Mouse (Mus musculus): ENCODE data around the gene F2rl1. TPM values are rescaled to one million over a fixed set of nuclear protein-coding genes. Genes with fewer than 3 reads are reported as not detected.

The F2rl1 gene
- total RNA-seq (2021): 1 to 10 TPM in 1 of 2 experiments, under 1 TPM in 1; 0.30 to 1.7 TPM
- long read RNA-seq, experiment 1, partial matches to known transcripts: 0 of 1 reads
- long read RNA-seq, experiment 1, other reads (novel, unspliced or antisense): 0 of 1 reads
- long read RNA-seq, experiment 2: 0 reads

DNA sequence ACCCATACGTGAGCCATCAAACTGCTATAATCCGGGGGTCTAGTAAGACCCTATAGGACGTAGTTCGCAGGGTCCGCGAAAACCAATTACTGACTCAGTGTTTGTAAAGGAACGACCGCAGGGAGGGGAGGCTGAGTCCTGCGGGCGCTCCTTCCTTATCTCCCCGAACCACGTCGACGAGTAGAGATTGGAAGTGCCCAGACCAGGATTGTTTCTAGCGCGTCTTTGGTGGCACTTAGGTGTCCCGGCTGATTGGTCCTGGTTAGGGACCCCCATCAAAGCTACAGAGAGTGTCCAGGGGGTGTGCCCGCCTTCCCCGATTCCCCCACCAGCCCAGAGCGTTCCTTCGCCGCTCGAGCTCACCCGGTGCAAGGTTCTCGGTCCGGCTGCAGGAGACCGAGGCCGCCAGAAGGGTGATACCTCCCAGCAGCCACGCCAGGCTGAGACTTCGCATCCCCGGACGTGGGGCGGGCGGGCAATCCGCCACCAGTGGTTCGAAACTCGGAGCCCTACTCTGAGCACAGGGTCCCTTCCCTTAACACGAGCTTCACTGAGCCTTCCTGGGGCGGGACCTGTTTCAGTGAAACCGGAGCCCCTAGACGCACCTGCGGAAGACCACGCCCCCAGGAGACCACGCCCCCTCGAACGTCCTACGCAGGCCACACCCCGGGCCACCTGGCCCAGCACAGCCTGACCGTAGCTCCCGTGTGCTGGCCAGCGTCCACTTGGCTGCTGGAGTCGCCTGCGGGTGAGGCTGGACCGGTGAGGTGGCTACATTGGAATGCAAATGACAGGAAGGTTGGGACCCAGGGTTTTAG is at the start of gene F2rl1:
Gene F2rl1 (minus strand): TSS at position 554 of the 818 bp plus-strand sequence.
- DNase-seq (ENCODE audit: low spot score): peak; percentile 22

DNA sequence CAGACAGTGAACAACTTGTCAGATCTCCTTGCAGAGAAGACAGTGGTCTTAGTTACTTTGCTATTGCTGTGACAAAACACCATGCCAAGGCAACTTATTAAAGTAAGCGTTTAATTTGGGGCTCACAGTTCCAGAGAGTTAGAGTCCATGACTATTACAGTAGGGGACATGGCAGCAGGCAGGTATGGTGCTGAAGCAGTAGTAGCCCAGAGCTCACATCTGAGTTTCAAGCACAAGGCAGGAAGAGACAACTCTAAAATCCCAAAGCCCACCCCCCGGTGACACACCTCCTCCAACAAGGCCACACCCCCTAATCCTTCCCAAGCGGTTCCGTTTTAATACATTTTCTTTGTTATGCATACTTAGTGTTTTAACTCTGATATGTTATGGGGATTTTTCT is 45.9 kb upstream of the F2rl1 start:
- DNase-seq (ENCODE audit: low spot score): no peak

DNA sequence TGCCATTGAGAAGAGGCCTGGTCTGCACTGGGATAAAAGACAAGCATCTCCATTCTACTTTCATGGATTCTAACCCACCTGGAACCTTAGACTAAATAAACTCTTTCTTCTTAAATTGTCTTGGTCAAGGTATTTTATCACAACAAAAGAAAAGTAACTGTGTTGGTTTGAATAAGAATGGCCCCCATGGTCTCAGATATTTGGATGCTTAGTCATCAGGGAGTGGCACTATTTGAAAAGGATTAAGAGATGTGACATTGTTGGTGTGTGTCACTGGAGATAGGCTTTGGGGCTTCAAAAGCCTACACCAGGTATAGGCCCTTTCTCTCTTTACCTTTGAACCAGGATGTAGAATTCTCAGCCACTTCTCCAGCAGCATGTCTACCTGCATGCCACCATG is 44.3 kb upstream of the F2rl1 start:
- DNase-seq (ENCODE audit: low spot score): no peak

DNA sequence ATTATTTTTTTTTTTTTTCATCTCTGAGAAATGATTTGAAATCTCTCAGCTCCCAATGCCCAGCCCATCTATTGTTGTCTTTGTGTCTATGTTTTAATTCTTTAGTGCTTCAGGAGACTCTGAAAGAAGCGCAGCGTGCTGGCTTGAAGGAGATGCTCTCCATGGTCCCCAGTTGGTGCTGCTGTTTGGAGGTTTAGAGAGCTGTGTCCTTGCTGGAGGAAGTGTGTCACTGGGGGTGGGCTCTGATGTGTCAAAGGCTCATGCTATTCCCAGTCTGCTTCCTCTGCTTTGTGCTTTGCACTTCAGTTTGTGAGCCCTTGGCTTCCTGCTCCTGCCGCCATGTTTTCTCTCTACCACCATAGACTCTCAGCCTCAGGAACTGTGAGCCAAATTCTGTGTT is 43.3 kb upstream of the F2rl1 start:
- DNase-seq (ENCODE audit: low spot score): no peak

DNA sequence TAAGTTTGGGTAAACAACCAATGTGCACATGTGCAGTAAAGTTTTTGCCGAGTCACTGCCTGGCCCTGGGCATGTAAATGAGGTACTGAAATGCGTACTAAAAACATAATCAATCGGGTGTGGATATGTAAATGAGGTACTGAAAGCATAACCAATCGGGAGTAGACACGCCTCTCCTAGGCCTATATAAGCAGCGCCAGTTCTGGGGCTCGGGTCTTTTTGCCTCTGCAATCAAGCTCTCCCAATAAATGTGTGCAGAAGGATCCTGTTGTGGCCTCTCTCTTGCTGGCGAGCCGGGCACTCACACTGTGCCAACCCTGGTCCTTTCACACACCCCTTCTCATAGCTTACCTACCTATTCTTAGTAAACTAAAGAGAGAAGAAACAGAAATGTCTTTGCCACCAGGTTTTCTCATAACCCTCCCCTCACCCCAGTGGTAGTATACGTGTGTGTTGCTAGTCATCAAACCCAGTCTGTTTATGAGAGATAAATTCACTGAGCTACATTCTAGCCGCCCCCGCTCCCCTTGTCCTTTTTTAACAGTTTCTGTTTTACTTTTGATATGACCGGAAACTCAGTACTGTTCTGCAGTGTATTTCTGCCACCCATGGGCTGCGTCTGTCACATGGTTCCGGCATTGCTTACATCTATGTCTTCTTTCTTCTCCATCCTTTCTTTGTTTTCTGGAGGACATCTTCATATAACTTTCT is 42.0 kb upstream of the F2rl1 start:
- no peak for DNase-seq (ENCODE audit: low spot score)

DNA sequence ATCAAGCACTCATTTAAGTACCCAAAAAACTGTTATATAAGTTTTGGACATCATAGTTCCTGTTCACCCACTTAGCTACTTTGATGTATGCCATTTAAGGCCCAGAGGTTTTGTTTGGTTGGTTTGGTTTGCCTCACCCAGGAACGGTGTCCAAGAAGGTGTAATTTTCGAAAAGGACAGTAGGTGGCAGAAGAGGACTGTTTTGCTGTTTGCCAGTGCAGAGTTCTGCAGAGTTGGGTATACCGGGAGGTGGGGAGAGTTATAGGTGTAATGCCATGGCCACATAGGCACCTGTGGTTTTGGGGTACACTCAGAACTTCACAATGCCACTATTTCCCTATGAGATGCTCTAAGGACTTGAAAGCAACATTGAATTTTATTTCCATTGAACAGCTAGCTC is 38.7 kb upstream of the F2rl1 start:
- DNase-seq (ENCODE audit: low spot score): peak; percentile 84

DNA sequence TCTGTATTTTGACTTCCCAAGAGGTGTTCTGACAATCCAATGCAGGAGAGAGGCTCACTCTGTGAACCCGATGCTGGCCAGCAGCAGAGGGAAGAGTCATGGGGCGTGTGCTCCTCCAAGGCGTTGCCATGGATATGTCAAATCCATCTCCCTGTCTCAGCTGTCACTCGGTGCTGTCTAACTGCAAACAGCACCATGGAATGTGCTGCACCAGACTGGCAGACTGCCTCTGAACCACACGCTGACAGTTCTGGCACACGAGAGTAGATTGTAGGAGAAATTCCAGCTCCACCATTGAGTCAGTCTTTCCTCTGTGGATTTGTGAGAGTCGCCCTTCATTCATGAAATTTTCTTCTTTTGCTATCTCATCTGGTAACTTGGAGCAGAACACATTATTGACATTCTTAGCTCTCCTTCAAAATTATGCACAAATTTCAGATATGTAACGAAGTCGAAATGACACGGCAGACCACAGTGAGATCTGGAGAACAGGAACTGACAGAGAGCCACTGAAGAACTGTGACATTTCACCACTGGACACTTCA is 38.1 kb upstream of the F2rl1 start:
- no peak for DNase-seq (ENCODE audit: low spot score)

DNA sequence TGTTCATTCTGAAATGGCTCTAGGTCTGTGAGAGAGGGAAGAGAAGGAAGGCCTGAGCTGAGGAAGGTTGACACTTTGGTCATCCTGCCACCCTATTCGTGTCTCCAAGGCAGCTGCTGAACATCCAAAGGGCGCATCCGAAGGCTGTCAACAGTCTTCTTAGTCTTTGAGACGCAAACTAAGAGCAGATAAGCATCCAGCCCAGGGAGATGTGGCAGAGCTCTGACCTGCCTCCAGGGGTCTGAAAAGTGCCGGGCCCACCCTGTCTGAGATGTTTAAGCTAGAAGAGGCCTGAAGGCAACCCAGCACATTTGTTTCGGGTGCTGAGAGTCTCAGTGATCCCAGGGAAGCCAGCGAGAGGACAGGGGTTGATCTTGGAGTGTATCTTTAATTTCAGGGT is 32.3 kb upstream of the F2rl1 start:
- DNase-seq (ENCODE audit: low spot score): no peak

DNA sequence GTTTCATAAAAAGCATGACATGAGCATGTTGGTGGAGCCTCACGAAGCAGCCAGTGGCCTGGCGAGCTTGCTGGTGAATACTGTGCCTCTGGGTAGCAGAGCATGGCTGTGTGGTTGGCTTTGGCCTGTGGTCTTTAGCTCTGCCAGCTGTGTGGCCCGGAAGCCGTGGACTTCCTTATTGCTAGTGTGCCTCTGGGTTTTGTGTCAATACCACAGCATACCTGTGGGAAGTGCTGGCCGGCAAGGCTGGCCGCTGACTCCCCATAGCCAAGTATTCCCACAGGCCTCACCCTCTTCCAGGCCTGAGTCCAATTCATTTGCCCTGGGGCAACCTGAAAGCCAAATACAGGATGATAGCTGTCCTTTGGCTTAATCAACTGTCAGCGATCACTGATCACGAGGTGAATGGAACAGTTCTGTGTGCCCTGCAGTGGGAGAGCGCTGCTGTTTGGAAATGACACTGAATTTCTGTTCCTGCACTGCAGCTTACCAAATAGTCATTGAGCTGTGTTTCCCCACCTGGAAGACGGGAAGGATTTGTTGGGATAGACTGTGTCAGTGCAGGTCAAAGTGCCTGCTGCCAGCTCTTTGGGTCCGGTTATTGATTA is 29.0 kb upstream of the F2rl1 start:
- no peak for DNase-seq (ENCODE audit: low spot score)

DNA sequence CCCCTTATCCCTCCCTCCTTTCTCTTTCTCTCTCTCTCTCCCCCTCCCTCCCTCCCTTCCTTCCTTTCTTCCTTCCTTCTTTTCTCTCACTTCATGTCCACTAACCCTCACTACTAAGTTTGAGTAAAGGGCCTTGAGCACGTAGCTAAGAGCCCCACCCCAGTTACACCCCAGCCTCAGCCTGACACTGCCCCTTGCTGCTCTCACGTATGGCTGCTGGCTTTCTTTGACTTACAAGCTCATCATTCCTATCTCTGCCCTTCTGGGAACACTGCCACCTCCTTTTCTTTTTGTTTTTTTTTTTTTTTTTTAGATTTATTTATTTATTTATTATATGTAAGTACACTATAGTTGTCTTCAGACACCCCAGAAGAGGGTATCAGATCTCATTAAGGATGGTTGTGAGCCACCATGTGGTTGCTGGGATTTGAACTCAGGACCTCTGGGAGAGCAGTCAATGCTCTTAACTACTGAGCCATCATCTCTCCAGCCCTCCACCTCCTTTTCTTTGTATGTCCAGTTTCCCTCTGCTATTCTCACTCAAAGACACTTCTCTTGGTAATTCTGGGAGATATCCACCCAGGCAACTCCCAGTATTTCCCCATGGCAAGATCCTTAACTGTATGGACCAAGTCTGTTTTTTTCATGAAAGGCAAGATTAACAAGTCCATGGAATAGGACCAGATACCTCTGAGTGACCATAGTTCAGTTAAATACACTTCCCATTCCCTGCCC is 25.8 kb upstream of the F2rl1 start:
- no peak for DNase-seq (ENCODE audit: low spot score)

DNA sequence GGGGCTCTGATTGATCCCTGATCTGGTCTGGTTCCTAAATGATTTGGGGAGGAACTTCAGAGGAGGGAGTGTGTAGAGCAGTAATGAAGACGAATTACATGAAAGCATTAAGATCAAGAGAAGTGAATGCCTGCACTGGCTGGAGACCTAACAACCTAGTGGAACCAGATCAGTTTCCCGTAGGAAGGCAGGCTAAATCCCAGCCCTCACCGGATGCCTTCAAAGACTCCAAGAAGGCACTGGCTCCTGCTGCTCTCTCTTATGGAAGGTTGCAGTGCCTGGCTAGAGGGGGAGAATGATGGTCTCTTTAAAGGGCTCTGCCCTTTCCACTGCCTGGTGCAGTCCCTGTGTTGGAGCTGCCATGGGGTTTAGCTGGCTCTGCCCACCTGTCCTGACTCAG is 24.4 kb upstream of the F2rl1 start:
- DNase-seq (ENCODE audit: low spot score): no peak

DNA sequence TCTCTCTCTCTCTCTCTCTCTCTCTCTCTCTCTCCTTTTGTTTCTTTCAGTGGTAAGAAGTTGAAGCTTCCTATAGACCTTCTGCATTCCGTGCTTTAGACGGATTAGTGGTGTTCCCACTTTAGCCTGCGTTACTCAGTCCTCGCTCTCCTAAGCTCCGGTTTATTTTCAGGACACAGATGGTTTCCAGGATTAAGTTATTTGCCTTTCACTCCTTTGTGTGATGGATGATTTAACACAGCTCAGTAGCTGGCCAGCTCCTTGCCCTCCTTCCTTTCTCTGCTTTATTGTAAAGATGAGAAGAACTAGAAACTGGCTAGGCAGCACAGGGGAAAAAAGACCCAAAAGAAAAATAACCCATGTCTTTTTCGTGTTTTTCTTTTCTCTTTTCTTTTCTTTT is 23.8 kb upstream of the F2rl1 start:
- no peak for DNase-seq (ENCODE audit: low spot score)

DNA sequence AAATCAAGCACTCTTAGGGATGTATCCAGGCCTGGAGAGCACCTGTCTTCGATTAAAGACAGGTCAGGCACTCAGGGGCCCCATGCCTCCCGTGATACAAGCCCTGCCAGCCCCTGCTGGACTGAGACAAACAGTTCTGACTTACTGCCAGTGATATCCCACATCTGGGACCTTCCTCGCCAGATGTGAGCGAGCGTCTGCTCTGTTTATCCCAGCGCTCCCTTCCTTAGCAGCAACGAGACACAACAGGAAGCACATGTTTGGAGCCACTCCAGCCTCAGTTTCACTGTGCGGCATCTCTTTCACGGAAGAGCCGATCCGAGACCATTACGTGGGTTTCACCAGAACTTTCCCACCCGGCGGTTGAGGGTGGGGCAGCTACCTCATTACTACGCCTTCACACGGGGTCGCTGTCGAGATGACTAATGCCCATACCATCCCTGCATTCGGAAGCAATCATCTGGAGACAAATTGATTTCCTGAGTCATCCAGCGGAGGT is 23.3 kb upstream of the F2rl1 start:
- DNase-seq (ENCODE audit: low spot score): peak; percentile 60

DNA sequence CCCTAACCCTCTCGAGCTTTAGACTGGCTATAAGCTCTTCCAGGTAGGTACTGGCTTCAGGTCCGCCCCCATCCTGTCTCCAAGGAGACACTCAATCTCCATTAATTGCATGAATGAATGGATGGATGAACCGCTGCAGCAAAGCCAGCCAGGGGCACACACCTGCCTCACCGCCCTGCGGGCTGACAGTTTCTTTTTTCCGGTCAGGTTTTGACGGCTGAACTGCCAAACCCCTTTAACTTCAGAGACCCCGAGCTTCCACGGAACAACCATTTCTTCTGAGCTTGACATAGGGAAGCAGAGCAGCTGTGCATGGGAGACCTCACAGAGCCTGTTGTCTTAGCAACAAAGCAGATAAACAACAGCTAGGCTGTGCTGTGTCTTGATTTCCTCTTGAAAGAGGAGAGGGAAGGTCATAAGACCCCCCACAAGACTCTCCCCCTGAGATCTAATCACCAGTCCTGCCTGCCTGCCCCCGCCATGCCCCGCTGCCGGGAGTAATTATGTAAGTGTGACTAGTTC is 22.1 kb upstream of the F2rl1 start:
- DNase-seq (ENCODE audit: low spot score): no peak

DNA sequence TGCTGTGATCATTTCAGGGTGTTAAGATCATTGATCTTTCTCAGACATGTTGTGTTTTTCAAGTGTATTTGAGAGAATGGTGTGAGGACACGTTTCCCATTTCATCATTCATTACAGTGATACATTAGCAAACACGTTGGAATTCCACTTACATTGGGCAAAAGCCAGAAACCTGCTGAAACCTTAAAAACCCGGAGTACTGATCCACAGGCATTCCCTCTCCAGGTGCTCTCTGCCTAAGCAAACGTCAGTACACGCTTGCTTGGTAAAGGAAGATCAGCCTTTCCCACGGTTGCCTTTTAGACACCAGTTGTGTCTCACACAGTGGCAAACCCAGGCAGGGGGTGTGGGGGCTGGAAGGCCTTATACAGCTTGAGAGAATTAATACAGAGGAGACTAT is 21.2 kb upstream of the F2rl1 start:
- no peak for DNase-seq (ENCODE audit: low spot score)

DNA sequence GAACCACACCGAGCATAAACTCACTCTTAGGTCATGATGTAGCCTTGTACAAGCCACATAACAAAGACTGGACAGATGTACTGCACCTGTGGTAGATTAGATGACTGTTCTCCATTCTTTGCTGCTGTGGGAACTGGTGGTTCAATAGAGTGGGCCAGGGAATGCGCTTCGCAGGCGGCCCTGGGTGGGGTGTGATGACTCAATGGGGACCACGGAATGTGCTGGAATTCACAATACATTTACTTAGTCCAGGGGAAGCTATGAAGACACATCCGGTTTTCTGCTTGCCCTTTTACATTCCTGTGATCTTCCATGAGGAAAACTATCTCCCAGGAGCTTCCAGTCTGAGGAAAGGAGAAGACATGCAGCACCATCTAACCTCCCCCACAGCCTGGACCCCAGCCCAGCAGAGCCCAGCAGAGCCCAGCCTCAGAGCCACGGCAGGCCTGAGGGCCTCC is 20.7 kb upstream of the F2rl1 start:
- peak; percentile 22 for DNase-seq (ENCODE audit: low spot score)

DNA sequence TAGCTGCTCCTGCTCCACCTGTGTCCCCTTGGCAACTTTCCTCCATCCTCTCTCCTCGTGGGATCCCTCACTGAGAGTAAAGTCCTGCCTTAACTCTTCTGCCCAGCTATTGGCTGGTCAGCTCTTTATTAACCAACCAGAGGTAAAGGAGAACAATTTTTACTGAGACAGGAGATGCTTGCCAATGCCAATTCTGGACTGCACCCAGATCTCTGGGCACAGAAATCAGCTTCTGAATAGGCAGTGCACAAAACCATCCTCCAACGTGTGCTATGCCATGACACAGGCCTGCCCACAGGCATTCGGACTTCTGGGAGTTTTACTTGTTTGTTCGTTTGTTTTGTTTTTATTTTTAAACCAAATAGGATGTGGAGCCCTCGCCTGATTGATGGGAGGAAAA is 13.0 kb upstream of the F2rl1 start:
- no peak for DNase-seq (ENCODE audit: low spot score)

DNA sequence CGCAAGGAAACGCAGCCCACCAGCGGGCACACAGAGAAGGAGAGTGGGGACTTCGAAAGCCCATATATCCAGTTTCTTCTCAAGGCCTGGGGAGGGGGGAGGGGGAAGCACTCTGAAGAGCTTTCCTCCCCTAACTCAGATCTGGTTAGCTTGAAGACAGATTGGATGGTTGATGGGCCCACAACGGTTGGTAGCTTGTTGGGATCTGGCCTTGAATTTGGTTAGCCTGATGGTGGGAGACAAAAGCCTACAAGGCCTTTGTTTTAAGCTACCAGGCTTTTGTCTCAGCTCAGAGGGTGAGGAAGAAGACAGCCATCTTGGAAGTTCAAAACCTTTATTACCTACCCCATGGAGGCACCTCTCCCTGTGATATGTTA is 11.1 kb upstream of the F2rl1 start:
- DNase-seq (ENCODE audit: low spot score): no peak

DNA sequence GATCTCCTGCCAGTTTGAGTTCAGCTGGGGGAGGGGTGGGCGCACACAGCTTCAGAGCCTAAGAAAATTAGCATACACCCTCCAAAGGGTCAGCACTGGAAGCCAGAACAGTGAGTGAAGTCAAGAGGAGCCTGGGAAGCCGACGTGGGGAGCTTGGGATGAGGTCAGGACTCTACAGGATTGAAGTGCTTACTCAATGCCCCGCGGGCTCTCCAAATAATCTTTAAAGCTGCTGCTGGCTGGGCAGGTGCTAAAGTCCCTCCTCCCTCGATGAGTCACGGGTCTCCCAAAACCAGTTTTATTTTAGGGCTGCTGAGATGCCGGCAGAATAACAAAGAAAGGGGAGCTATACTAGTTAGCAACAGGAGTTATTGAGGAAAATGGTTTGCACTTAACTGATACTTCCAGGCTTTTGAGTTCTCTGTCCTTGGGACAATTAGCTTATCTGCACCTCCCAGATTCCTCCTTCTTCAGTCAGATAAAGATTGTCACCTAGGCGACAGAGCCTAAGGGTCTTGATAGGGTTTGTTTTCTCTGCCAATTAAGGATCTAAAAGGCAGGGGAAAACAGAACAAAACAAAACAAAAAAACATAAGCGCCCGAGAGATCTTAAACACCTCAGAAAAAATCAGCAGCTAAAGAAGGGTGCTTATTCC is 10.6 kb upstream of the F2rl1 start:
- DNase-seq (ENCODE audit: low spot score): peak; percentile 18

DNA sequence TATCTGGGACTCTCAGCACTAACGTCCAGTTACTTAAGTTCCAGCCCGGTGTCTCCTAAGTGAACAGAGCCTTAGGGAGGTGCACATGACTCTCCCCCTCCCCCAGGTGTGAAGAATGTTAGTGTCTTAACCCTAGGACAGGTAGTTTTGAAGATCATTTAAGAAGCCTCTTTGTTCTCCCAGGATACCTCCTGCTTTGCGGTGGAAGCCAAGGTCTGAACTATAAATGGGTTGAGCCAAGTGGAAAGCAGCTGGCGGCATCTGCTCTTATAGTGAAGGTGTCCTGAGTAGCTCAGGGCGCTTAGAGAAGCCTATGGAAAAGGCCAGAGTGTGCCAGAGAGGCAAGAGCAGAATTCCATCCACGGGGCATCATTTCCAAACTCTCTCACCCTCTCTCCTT is 10.0 kb upstream of the F2rl1 start:
- no peak for DNase-seq (ENCODE audit: low spot score)
